Mouse (Mus musculus): ENCODE measurements at regions not wholly inside any gene's neighbourhood (a gene's known extent, or its start where the extent isn't known, plus 50 kb on each side); places are given as distances from the start of the nearest gene placed in this dataset.
"Not testable (repeated sequence)": the region's sequence is repeated elsewhere in the genome, so short reads cannot be mapped to it uniquely, and the experiment has no call there.

- no peak for TF ChIP-seq CTCF (IDR thresholded peaks at IDR 0.05; ENCODE audit: low read depth)
- TF ChIP-seq EP300 (optimal IDR thresholded peaks at IDR 0.05), result no peak
- no peak overlapping the region for H3K9ac ChIP-seq (ENCODE audit: low read length)
- no peaks in the 10 kb centered on the region for H3K4me1 ChIP-seq (replicated peaks; ENCODE audit: control insufficient read depth, insufficient read depth)
- DNase-seq (ENCODE audit: low spot score) (no peak), ATAC-seq (ENCODE audit: low FRiP score, low TSS enrichment) (no peak)
- H3K4me3 ChIP-seq (ENCODE audit: low read depth, low read length), result no peak overlapping the region
- H3K27ac ChIP-seq (replicated peaks), result no peak overlapping the region
- H3K4me2 ChIP-seq (replicated peaks; ENCODE audit: low read depth), result no peak overlapping the region
- H3K9me3 ChIP-seq (ENCODE audit: control insufficient read depth, low read length), result no peaks in the 10 kb centered on the region
- no peaks in the 10 kb centered on the region for H3K36me3 ChIP-seq (ENCODE audit: control insufficient read depth, insufficient read depth, low read length)
- no peaks in the 10 kb centered on the region for H3K27me3 ChIP-seq (ENCODE audit: control insufficient read depth, insufficient read depth, low read length)
Observed at GRCm38 (mm10) chr2:135544882-135545281, 113.9 kb upstream of the Plcb4 start.

DNA sequence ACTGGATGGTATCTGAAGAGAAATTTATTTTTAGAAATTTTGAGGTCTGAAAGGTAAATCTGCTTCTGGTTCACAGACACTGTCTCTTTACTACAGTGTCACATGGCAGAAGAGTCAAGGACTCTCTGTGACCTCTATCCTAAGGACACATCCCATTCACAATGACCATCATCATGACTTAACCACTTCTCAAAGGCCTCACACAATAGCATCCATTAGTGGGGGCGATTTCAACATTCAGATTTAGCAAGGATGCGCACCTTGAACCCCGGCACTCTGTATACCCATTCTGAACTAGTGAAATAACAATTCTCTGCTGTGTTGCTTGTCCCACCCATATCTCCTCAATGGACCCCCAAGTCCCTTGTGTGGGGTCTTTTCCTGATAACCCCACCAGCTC is 110.8 kb upstream of the Plcb4 start:
- no peaks in the 10 kb centered on the region for H3K9me3 ChIP-seq (ENCODE audit: control insufficient read depth, low read length)
- H3K4me2 ChIP-seq (replicated peaks; ENCODE audit: low read depth), result no peak overlapping the region
- ATAC-seq (ENCODE audit: low FRiP score, low TSS enrichment) (no peak), DNase-seq (ENCODE audit: low spot score) (no peak)
- H3K9ac ChIP-seq (ENCODE audit: low read length), result no peak overlapping the region
- no peaks in the 10 kb centered on the region for H3K27me3 ChIP-seq (ENCODE audit: control insufficient read depth, insufficient read depth, low read length)
- H3K4me3 ChIP-seq (ENCODE audit: low read depth, low read length), result no peak overlapping the region
- WGBS, result 86% methylated on average over 3 of the region's 3 CpGs
- TF ChIP-seq EP300 (optimal IDR thresholded peaks at IDR 0.05), result no peak
- TF ChIP-seq CTCF (IDR thresholded peaks at IDR 0.05; ENCODE audit: low read depth), result no peak
- no peak overlapping the region for H3K27ac ChIP-seq (replicated peaks)
- H3K36me3 ChIP-seq (ENCODE audit: control insufficient read depth, insufficient read depth, low read length), result no peaks in the 10 kb centered on the region
- no peaks in the 10 kb centered on the region for H3K4me1 ChIP-seq (replicated peaks; ENCODE audit: control insufficient read depth, insufficient read depth)

DNA sequence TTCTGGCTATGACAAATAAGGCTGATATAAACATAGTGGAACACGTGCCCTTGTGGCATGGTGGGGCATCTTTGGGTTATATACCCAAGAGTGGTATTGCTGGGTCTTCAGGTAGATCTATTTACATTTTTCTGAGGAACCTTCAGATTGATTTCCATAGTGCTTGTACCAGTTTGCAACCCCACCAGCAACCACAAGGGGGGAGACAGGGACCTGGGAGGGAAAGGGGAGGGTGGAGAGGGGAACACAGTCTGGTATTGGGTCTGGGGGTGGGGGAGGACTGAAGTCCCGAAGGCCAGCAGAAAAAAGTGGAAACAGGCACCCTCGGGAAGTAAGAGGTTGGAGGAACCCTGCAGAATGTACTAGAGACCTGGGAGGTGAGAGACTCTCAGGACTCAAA is 105.8 kb upstream of the Plcb4 start:
- Histone ChIP-seq H3K27ac (replicated peaks) (no peak overlapping the region), H3K4me1 (replicated peaks; ENCODE audit: control insufficient read depth, insufficient read depth) (no peaks in the 10 kb centered on the region), H3K9me3 (ENCODE audit: control insufficient read depth, low read length) (no peaks in the 10 kb centered on the region), H3K27me3 (ENCODE audit: control insufficient read depth, insufficient read depth, low read length) (no peaks in the 10 kb centered on the region), H3K4me3 (ENCODE audit: low read depth, low read length) (no peak overlapping the region), H3K4me2 (replicated peaks; ENCODE audit: low read depth) (no peak overlapping the region), H3K36me3 (ENCODE audit: control insufficient read depth, insufficient read depth, low read length) (no peaks in the 10 kb centered on the region), H3K9ac (ENCODE audit: low read length) (no peak overlapping the region)
- no peak for DNase-seq (ENCODE audit: low spot score)
- no peak for ATAC-seq (ENCODE audit: low FRiP score, low TSS enrichment)
- TF ChIP-seq CTCF (IDR thresholded peaks at IDR 0.05; ENCODE audit: low read depth) (peak; percentile 48), EP300 (optimal IDR thresholded peaks at IDR 0.05) (no peak)
- WGBS, result 46% methylated on average over 3 of the region's 3 CpGs

- not testable (repeated sequence) for H3K4me2 ChIP-seq (replicated peaks; ENCODE audit: low read depth); ATAC-seq (ENCODE audit: low FRiP score, low TSS enrichment); H3K27ac ChIP-seq (replicated peaks); H3K36me3 ChIP-seq (ENCODE audit: control insufficient read depth, insufficient read depth, low read length); H3K27me3 ChIP-seq (ENCODE audit: control insufficient read depth, insufficient read depth, low read length); H3K4me3 ChIP-seq (ENCODE audit: low read depth, low read length); H3K9ac ChIP-seq (ENCODE audit: low read length); H3K4me1 ChIP-seq (replicated peaks; ENCODE audit: control insufficient read depth, insufficient read depth); H3K9me3 ChIP-seq (ENCODE audit: control insufficient read depth, low read length); DNase-seq (ENCODE audit: low spot score)
- 84% methylated on average over 8 of the region's 8 CpGs for WGBS
Observed at GRCm38 (mm10) chr2:135558026-135558425, 100.8 kb upstream of the Plcb4 start.

DNA sequence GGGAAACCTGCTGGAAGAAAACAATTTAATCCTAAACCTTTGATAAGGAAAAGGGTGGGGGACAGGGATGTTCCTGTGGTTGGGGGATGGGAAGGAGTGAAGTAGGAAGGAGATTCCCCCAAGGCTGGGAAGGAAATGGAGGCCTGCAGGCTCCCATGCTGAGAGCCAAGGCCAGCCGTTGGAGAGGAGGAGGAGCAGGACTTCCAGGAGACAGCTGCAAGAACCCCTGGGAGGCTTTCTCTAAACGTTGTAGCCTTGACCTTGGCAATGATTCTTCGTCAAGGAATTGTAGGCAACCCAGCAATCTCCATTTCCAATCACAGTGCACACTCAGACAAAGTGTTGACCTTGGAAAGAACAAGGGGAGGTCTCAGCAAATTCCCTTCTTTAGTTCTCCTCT is 99.5 kb upstream of the Plcb4 start:
- no peaks in the 10 kb centered on the region for H3K4me1 ChIP-seq (replicated peaks; ENCODE audit: control insufficient read depth, insufficient read depth)
- H3K4me3 ChIP-seq (ENCODE audit: low read depth, low read length), result no peak overlapping the region
- TF ChIP-seq CTCF (IDR thresholded peaks at IDR 0.05; ENCODE audit: low read depth), result no peak
- TF ChIP-seq EP300 (optimal IDR thresholded peaks at IDR 0.05), result no peak
- no peak overlapping the region for H3K9ac ChIP-seq (ENCODE audit: low read length)
- H3K36me3 ChIP-seq (ENCODE audit: control insufficient read depth, insufficient read depth, low read length), result no peaks in the 10 kb centered on the region
- no peaks in the 10 kb centered on the region for H3K9me3 ChIP-seq (ENCODE audit: control insufficient read depth, low read length)
- ATAC-seq (ENCODE audit: low FRiP score, low TSS enrichment) (no peak), DNase-seq (ENCODE audit: low spot score) (no peak)
- H3K4me2 ChIP-seq (replicated peaks; ENCODE audit: low read depth), result no peak overlapping the region
- H3K27ac ChIP-seq (replicated peaks), result no peak overlapping the region
- H3K27me3 ChIP-seq (ENCODE audit: control insufficient read depth, insufficient read depth, low read length), result no peaks in the 10 kb centered on the region
- 54% methylated on average over 3 of the region's 3 CpGs for WGBS

DNA sequence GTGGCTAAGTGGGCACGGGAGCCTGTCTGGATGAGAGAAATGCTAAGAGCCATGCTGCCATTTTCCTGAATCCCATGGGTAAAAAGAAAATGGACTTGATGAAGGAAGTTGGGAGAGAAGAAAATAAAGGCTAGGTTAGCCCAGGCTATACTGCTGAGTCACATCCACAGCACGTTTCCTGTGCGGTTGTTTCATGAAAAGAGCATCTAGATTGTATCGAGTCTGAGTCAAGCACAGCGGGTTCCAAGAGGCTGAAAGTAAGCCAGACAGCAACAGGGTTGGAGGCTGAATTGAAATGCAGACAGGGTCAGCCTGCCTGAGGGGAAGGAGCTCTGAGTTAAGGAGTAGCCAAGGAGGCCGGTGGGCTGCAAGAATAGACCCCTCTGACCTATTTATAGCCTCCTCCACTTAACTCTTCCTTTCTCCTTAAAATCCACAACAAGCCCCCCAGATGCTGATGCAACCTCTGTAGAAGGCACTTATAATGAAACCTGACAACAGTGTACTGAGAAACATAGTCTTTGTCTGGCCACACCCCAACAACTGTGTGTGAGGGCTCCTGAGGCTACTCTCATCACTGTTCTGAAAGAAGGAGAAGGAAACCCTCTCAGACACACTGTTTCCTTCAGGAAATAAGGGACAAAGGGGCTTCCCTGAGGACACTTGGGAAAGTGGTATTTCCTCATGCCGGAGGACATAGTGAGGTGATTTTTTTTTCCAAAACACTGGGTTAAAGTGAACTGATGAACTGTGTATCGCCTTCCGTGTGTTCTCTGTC is 98.7 kb upstream of the Plcb4 start:
- ATAC-seq (ENCODE audit: low FRiP score, low TSS enrichment), result no peak
- no peak overlapping the region for H3K9ac ChIP-seq (ENCODE audit: low read length)
- H3K4me1 ChIP-seq (replicated peaks; ENCODE audit: control insufficient read depth, insufficient read depth), result no peaks in the 10 kb centered on the region
- H3K9me3 ChIP-seq (ENCODE audit: control insufficient read depth, low read length), result no peaks in the 10 kb centered on the region
- H3K4me2 ChIP-seq (replicated peaks; ENCODE audit: low read depth), result no peak overlapping the region
- no peak overlapping the region for H3K27ac ChIP-seq (replicated peaks)
- no peak overlapping the region for H3K4me3 ChIP-seq (ENCODE audit: low read depth, low read length)
- DNase-seq (ENCODE audit: low spot score), result no peak
- H3K27me3 ChIP-seq (ENCODE audit: control insufficient read depth, insufficient read depth, low read length), result no peaks in the 10 kb centered on the region
- 82% methylated on average over 9 of the region's 9 CpGs for WGBS
- H3K36me3 ChIP-seq (ENCODE audit: control insufficient read depth, insufficient read depth, low read length), result no peaks in the 10 kb centered on the region
- no peak for TF ChIP-seq EP300 (optimal IDR thresholded peaks at IDR 0.05)
- TF ChIP-seq CTCF (IDR thresholded peaks at IDR 0.05; ENCODE audit: low read depth), result no peak

Measured in stomach, postnatal 0 days (tissue).